Mouse (Mus musculus): ENCODE measurements around the gene Nptn. TPM values are rescaled to one million over a fixed set of nuclear protein-coding genes. Genes with fewer than 3 reads are reported as not detected.

Gene Nptn
- total RNA-seq, 2 experiments from 2014 or later, result 106 to 112 TPM

DNA sequence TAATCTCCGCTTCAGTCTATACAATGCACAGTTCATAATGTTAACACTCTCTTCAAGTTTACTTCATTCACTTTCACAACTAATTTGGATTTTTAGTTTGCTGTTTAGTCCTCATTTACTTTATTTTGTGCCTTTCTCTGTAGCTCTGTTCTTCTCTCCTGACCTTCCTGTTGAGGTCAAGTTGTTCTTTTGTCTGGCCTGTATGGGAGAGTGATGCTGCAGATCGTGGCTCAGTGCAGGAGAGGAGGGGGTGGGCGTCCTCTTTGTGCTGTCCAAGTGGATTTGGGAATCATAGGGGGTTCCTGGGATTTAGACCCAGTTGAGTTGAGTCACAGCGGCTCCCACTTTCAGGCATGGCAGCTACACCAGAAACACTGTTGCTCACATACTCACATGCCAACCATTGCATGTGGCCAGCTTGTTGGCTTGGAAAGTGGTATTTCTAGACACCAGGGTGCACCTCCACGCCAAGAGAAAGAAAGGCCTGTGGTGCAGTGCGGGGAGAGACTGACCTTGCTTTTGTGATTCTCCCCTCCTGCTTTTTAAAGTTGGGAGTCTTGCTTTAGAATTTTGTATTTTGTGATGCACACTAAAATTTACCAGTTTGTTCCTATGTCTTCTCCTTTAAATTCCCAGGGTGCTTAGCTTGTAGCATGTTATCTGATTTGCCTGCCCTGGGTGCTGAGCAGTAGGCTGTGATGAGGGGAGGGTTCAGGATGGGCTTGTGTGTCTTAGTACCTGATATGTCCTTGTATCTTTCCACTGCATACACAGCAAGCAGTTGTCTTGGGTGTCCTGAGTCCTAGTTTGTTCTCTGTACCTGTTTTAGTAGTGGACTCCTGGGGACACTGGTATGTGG is 66.6 kb downstream of the Nptn start:
- no peak for DNase-seq
- intact Hi-C loops (cut with DNase I), result no loop called here

GRCm38 (mm10) chr9:58649265-58649626 is 67.2 kb downstream of the Nptn start:
- no peak for DNase-seq
- intact Hi-C loops (cut with DNase I), result no loop called here

- DNase-seq, result no peak
- intact Hi-C loops (cut with DNase I), result loop anchor here (2.0 to 5.0 kb wide), 2 partner anchors 73 to 110 kb away; no protein-coding TSS in a partner anchor
Measured at GRCm38 (mm10) chr9:58651993-58652392, 70.0 kb downstream of the Nptn start.

DNA sequence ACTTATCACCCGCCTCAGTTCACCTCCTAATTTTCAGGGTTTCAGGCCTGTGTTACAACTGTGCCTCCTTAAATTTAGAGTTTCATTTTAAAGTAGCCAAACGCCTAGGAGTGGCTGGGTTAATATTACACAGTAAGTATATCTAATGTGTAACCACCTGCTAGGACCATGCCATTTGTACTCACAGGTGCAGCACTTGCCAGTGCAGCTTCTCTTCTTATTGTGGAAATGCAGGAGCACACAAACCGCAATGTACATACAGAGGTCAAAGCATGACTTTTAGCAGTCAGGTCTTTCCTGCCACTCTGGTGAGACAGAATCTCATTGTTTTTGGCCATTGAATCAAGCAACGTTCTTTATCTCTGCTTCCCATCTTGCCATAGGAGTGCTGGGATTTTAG is 72.5 kb downstream of the Nptn start:
- DNase-seq, result no peak
- intact Hi-C loops (cut with DNase I), result loop anchor here (5.0 kb wide), 1 partner anchor 112 kb away; no protein-coding TSS in a partner anchor

- intact Hi-C loops (cut with DNase I), result no loop called here
- DNase-seq, result no peak
Measured at GRCm38 (mm10) chr9:58656396-58656795, 74.4 kb downstream of the Nptn start.

DNA sequence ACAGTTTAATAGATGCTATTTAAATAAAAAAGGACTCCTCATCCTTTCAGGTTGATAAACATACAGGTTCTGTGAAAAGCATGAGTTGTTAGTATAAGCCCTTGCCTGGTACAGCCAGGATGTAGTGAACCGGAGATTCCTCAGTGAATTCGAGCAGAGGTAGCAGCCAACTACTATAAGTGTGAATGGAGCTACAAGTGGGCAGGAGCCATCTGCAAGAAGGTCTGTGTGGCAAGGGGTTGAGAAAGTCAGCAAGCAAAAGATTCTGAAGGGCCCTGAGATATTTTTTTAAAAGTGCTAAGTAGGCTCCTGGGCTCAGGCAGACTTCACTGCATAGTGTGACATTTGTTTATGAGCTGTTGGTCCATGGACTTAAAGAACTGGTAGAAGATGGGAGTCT is 74.8 kb downstream of the Nptn start:
- intact Hi-C loops (cut with DNase I), result no loop called here
- DNase-seq, result no peak

- no peak for DNase-seq
- intact Hi-C loops (cut with DNase I), result no loop called here
Measured at GRCm38 (mm10) chr9:58657735-58658512, 75.9 kb downstream of the Nptn start.

DNA sequence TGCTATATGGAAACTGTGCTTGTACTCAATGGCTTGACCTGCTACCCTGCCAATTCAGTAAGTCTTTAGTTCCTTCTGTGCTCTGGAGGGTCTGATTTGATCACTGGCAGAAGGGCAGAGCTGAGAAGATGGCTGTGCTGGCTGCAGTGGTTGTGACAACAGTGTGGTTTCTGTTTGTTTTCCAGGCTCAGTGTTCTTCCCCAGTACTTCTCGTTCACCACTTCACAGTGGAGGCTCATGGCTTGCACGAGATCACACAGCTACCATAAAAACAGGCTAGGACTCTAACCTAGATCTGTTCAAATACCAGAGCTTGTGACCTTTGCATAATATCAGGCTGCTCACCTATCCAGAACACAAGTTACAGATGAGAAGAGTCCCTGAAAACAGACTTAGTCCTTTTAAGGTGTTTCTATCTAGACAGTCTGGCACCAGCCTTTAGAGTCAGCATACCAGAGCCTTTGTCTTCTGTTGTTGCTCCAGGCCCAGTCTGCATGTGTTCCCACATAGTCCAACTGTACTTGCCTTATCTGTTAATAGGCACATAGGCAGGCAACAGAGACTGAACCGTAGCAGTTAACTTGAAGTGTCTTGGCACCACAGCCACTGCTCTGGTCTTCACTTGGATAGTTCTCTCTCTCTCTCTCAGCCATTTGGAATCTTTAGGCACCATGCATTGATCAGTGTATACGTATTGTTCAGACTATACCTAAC is 76.7 kb downstream of the Nptn start:
- intact Hi-C loops (cut with DNase I), result no loop called here
- DNase-seq, result no peak

- intact Hi-C loops (cut with DNase I), result no loop called here
- no peak for DNase-seq
Measured at GRCm38 (mm10) chr9:58659331-58659730, 77.3 kb downstream of the Nptn start.

GRCm38 (mm10) chr9:58659989-58660388 is 77.9 kb downstream of the Nptn start:
- intact Hi-C loops (cut with DNase I), result no loop called here

GRCm38 (mm10) chr9:58660673-58661072 is 78.6 kb downstream of the Nptn start:
- intact Hi-C loops (cut with DNase I), result no loop called here

More at GRCm38 (mm10) chr9:58659989-58660388, 77.9 kb downstream of the Nptn start:
- DNase-seq, result no peak

GRCm38 (mm10) chr9:58662007-58662406 is 80.0 kb downstream of the Nptn start:
- intact Hi-C loops (cut with DNase I), result no loop called here
- no peak for DNase-seq

More at GRCm38 (mm10) chr9:58660673-58661072, 78.6 kb downstream of the Nptn start:
- no peak for DNase-seq

- intact Hi-C loops (cut with DNase I), result no loop called here
- no peak for DNase-seq
Measured at GRCm38 (mm10) chr9:58662791-58663190, 80.8 kb downstream of the Nptn start.

- intact Hi-C loops (cut with DNase I), result no loop called here
- DNase-seq, result no peak
Measured at GRCm38 (mm10) chr9:58665492-58665891, 83.5 kb downstream of the Nptn start.

GRCm38 (mm10) chr9:58666191-58666590 is 84.2 kb downstream of the Nptn start:
- intact Hi-C loops (cut with DNase I), result no loop called here
- no peak for DNase-seq

DNA sequence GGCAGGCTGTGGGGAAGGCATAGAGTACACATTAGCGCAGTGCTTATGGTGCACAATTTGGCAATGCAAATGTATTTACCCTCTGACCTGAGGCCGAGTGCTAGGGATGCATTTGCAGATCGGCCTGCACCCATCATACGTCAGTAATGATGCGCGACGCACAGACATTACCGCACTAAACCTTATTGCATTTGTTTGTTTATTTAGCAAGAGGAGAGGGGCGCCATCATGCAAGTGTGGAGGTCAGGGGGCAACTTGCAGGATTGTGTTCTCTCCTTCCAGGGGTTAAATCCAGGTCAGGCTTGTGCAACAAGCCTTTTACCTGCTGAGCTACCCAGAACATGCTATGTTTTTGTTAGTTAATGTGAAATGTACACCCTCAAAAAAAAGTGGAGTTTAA is 85.2 kb downstream of the Nptn start:
- no peak for DNase-seq
- intact Hi-C loops (cut with DNase I), result no loop called here

GRCm38 (mm10) chr9:58668171-58668570 is 86.1 kb downstream of the Nptn start:
- DNase-seq, result no peak
- intact Hi-C loops (cut with DNase I), result no loop called here

DNA sequence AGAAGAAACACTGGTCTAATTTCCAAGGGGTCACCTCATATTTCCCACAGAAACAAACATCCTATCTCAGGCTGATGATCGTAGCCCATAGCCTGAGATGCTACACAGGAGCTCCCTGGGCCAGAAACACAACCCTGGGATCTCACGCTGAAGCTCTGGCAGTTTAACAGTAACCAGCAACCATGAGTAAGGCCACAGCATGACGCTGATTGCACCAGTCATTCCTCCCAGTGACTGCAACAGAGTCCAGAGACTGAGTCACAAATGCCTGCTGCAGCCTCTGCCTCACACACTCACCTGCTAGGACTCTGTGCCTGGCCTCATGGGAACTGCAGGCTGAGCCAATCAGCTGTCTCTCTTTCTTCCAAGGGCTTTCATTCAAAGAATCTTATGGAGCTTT is 87.0 kb downstream of the Nptn start:
- intact Hi-C loops (cut with DNase I), result no loop called here
- DNase-seq, result no peak

GRCm38 (mm10) chr9:58669819-58670218 is 87.8 kb downstream of the Nptn start:
- intact Hi-C loops (cut with DNase I), result no loop called here
- no peak for DNase-seq

DNA sequence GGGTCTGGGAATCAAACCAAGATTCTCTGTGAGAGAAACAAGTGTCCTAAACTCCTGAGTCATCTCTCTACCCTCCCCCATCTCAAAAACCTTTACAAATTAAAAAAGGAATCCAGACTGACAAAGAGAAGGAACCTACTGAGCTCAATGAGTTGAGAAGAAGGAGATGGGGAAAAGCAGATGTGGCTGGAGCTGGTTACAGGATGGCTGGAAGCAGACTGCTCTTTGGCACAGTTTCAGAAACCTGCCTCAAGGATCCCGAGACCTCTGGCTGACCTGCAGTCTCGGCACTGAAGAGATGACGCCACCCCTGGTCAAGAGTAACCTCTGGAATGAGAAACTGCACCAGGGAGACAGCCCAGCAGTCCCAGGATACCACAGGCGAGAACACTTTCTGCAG is 90.4 kb downstream of the Nptn start:
- intact Hi-C loops (cut with DNase I), result no loop called here
- DNase-seq, result peak; percentile 43 to 48

- no peak for DNase-seq
Measured at GRCm38 (mm10) chr9:58674736-58675135, 92.7 kb downstream of the Nptn start.

More at GRCm38 (mm10) chr9:58674736-58675135, 92.7 kb downstream of the Nptn start:
- intact Hi-C loops (cut with DNase I), result no loop called here

All from gastrocnemius, postnatal 36 days (tissue).